Mouse (Mus musculus) bone marrow, adult 2 months (tissue): Measurements from ENCODE around the gene Vwa8.

Experiments used
- CTCF ChIP-seq: fragments of 200-500 bp; IDR thresholded peaks from 2 replicates; pipeline ENCODE4 v1.5.1; 2011; ENCODE audit warnings: low read length, control low read depth; ENCODE audit not compliant: control insufficient read depth, insufficient read depth
- POLR2A ChIP-seq: fragments of 200-500 bp; IDR thresholded peaks from 2 replicates; pipeline ENCODE4 v1.6.1; 2011; ENCODE audit warnings: low read depth, mild to moderate bottlenecking, control low read depth, low read length, borderline replicate concordance; ENCODE audit not compliant: control insufficient read depth

DNA sequence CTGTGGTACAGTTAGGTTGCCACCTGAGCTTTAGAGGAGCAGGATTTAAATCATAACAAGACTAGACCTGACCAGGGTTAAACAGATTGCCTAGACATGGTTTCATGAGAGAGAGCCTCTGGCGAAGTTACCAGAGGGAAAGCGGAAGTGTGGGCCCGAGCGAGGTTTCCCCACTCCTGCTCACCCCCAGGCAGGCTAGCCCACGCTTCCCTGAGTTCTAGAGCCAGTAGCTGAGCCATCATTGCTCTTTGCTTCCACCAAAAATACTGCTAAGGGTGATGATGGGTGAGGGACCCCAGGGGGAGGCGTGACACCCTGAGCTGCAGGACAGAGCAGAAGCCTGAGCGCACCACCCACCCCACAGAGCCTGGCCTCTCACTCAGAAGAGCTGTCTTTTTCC lies 269.6 kb downstream of the Vwa8 start:
- TF ChIP-seq CTCF (no peak), POLR2A (no peak)
